Comparison of ENCODE assay signal across 8 mouse cellular contexts in the genomic region with DNA sequence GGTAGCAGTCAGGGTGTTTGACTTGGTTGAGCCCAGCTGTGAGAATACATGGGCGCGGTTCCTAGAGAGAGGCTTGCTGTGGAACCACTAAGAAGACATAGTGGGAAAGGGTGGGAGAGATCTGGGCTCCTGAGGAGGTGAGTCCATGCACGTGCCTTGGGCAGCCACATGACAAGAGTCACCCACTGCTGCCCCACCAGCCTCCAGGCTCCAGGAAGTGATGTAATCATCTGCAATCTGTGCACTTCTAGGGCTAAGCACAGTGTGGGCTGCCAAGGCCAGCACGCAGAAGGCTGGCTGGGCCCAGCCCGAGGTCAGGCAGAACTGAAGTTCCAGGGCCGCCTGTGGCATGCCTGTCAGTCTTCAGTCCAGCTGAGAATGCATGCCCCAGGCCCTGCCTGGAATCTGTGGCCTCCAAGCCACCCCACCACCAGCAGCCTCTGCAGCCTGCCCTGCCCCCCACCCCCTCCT. TPM values are rescaled to one million over a fixed set of nuclear protein-coding genes. Genes with fewer than 3 reads are reported as not detected.
DNase-seq lines count a peak whose midpoint lies in the region; ATAC-seq and TF ChIP-seq lines count a peak whose summit lies in the region.

No protein-coding gene starts in this region.

- peaks cover 28% of the 10 kb centered on the region for H3K79me2 ChIP-seq in liver, adult 2 months (ENCODE audit: control insufficient read depth, insufficient read depth, low read length)

- no peak for TF ChIP-seq CTCF in liver, adult 2 months (IDR thresholded peaks at IDR 0.05; ENCODE audit: low read depth, low read length)
- TF ChIP-seq CTCF in bone marrow, adult 2 months (IDR thresholded peaks at IDR 0.05; ENCODE audit: control insufficient read depth, insufficient read depth, low read length): no peak

- H3K4me3 ChIP-seq in liver, adult 2 months (ENCODE audit: insufficient read depth, low read depth, low read length): no peak overlapping the region
- no peak overlapping the region for H3K4me3 ChIP-seq in bone marrow, adult 2 months (replicated peaks; ENCODE audit: control insufficient read depth, low read depth, low read length)
- H3K4me3 ChIP-seq in kidney, embryonic 16.5 days (ENCODE audit: low read length): no peak overlapping the region

- H3K27ac ChIP-seq in liver, adult 2 months (replicated peaks; ENCODE audit: insufficient read depth, low read depth, low read length): peak overlapping the region; percentile 22
- H3K27ac ChIP-seq in bone marrow, adult 2 months (ENCODE audit: control insufficient read depth, insufficient read depth, low read depth, low read length, poor library complexity): peak overlapping the region; percentile 21; the same call in 1 of the 2 replicates
- no peak overlapping the region for H3K27ac ChIP-seq in kidney, embryonic 16.5 days (ENCODE audit: low read length)

- H3K36me3 ChIP-seq in liver, adult 2 months (ENCODE audit: control insufficient read depth, insufficient read depth, low read length): 0 out of 2 replicates have a peak, but pooled peaks cover 2% of the 10 kb centered on the region
- peaks cover 25% of the 10 kb centered on the region for H3K36me3 ChIP-seq in kidney, embryonic 16.5 days (ENCODE audit: insufficient read depth, low read length)

- no peak overlapping the region for H3K4me2 ChIP-seq in kidney, embryonic 16.5 days (replicated peaks; ENCODE audit: low read depth, low read length)

- 0 out of 2 replicates have a peak, but pooled peaks have one; percentile 29 for ATAC-seq in kidney, embryonic 16.5 days (ENCODE audit: low FRiP score, low TSS enrichment)
- ATAC-seq in frontal cortex, adult (ENCODE audit: low TSS enrichment): no peak

- H3K27me3 ChIP-seq in liver, adult 2 months (ENCODE audit: control insufficient read depth, insufficient read depth, low read length): no peaks in the 10 kb centered on the region
- no peaks in the 10 kb centered on the region for H3K27me3 ChIP-seq in kidney, embryonic 16.5 days (ENCODE audit: insufficient read depth, low read length)

- H3K9ac ChIP-seq in liver, adult 2 months (ENCODE audit: low read depth, low read length): 0 out of 2 replicates have a peak overlapping the region, but pooled peaks have one; percentile 7
- no peak overlapping the region for H3K9ac ChIP-seq in kidney, embryonic 16.5 days (replicated peaks; ENCODE audit: low read length)

- TF ChIP-seq POLR2A in liver, adult 2 months (IDR thresholded peaks at IDR 0.05; ENCODE audit: extremely low read depth, insufficient read depth, low read length): no peak
- TF ChIP-seq POLR2A in bone marrow, adult 2 months (IDR thresholded peaks at IDR 0.05; ENCODE audit: borderline replicate concordance, control insufficient read depth, low read depth, low read length): no peak

- no peaks in the 10 kb centered on the region for H3K9me3 ChIP-seq in kidney, embryonic 16.5 days (ENCODE audit: low read length)

- peak; percentile 85 for DNase-seq in liver, adult 2 months (ENCODE audit: extremely low read depth, low read depth, low spot score)
- DNase-seq in liver: no peak
- peak; percentile 72 to 85 for DNase-seq in natural killer cell, adult 2 months (ENCODE audit: low spot score in 2 of 2)
- no peak for DNase-seq in right cerebral cortex, postnatal 25 days
- DNase-seq in spleen, adult 12 weeks (ENCODE audit: low spot score): no peak

- 24% methylated on average over 6 of the region's 6 CpGs for WGBS in liver, adult 2 months
- 35% methylated on average over 6 of the region's 6 CpGs for WGBS in bone marrow, adult 2 months
- WGBS in kidney, embryonic 16.5 days: 71% methylated on average over 6 of the region's 6 CpGs

- peaks cover 61% of the 10 kb centered on the region for H3K4me1 ChIP-seq in liver, adult 2 months (ENCODE audit: control insufficient read depth, insufficient read depth, low read length)
- H3K4me1 ChIP-seq in bone marrow, adult 2 months (ENCODE audit: control insufficient read depth, insufficient read depth, low read length): peaks cover 12% of the 10 kb centered on the region
- peaks cover 15% of the 10 kb centered on the region for H3K4me1 ChIP-seq in kidney, embryonic 16.5 days (ENCODE audit: insufficient read depth, low read length)

RNA-seq across cellular contexts. Expression of a gene that starts 46.3 kb away (rescaled TPM):
- 5.3 and 10.1 TPM in 2 replicates for total RNA-seq in liver, adult 2 months (2014; rRNA removed)
- polyA plus RNA-seq in liver, adult 2 months (2012; rRNA removed): 10.2 and 11.0 TPM in 2 replicates
- polyA plus RNA-seq in bone marrow, adult 2 months (2011; ENCODE audit: insufficient read depth, insufficient read length, low replicate concordance, missing spikeins): 12.6 and 27.2 TPM in 2 replicates
- polyA plus RNA-seq in kidney, embryonic 16.5 days (2015; fragmentation: Nextera tagmentation; extraction: Ambion mirVana): 36.0 and 46.6 TPM in 2 replicates

Comparison
In these comparisons a context has a peak if more than half of its experiments do, and no peak if none do; other contexts are left out.
1. DNase-seq: peak in liver, adult 2 months (single experiment) and natural killer cell, adult 2 months (2 of 2); none in liver (single experiment), right cerebral cortex, postnatal 25 days (single experiment) and spleen, adult 12 weeks (single experiment).